Mouse (Mus musculus) MEL (cell line): ENCODE measurements around the gene Akap11.

Experiments used
- CTCF ChIP-seq, 3 experiments: IDR thresholded peaks in 2 of 3; conservative IDR thresholded peaks in 1 of 3; 2 replicates each; pipeline ENCODE4 v1.5.1; 2011 to 2012; ENCODE audit warnings: low read length in 3 of 3, low read depth in 2 of 3, mild to moderate bottlenecking in 2 of 3, improper control_type of control experiment in 1 of 3, inconsistent platforms in 1 of 3, mixed read lengths in 1 of 3, moderate library complexity in 1 of 3; ENCODE audit not compliant: control insufficient read depth in 1 of 3, insufficient read depth in 1 of 3, poor library complexity in 1 of 3, severe bottlenecking in 1 of 3
- E2F4 ChIP-seq: IDR thresholded peaks from 2 replicates; pipeline ENCODE4 v1.6.1; 2011; ENCODE audit warnings: low read depth, low read length, improper control_type of control experiment, borderline replicate concordance
- ETS1 ChIP-seq: IDR thresholded peaks from 2 replicates; pipeline ENCODE4 v1.6.1; 2012; ENCODE audit warnings: low read depth, mild to moderate bottlenecking, inconsistent platforms, low read length, improper control_type of control experiment, moderate library complexity
- HCFC1 ChIP-seq: IDR thresholded peaks from 2 replicates; pipeline ENCODE4 v1.6.1; 2012; ENCODE audit warnings: low read depth, mild to moderate bottlenecking, inconsistent platforms, low read length, improper control_type of control experiment, moderate library complexity
- MAX ChIP-seq: IDR thresholded peaks from 2 replicates; pipeline ENCODE4 v1.6.1; 2011; ENCODE audit warnings: low read length, improper control_type of control experiment
- MEF2A ChIP-seq: IDR thresholded peaks from 2 replicates; pipeline ENCODE4 v1.6.1; 2014; ENCODE audit warnings: low read depth, mild to moderate bottlenecking, inconsistent platforms, low read length, improper control_type of control experiment; ENCODE audit not compliant: poor library complexity, insufficient replicate concordance, severe bottlenecking; ENCODE audit errors: extremely low read depth
- MYB ChIP-seq: IDR thresholded peaks from 2 replicates; pipeline ENCODE4 v1.6.1; 2011; ENCODE audit warnings: mild to moderate bottlenecking, low read depth, low read length, improper control_type of control experiment
- NRF1 ChIP-seq: IDR thresholded peaks from 2 replicates; pipeline ENCODE4 v1.6.1; 2014; ENCODE audit warnings: low read depth, mild to moderate bottlenecking, inconsistent platforms, low read length, improper control_type of control experiment, moderate library complexity; ENCODE audit not compliant: poor library complexity, insufficient read depth, severe bottlenecking
- POLR2A ChIP-seq, 2 experiments: IDR thresholded peaks; 2 replicates each; pipeline ENCODE4 v1.6.1; 2011 to 2012; ENCODE audit warnings: low read length in 2 of 2, mild to moderate bottlenecking in 2 of 2, control low read depth in 1 of 2, improper control_type of control experiment in 1 of 2, low read depth in 1 of 2, moderate library complexity in 1 of 2; ENCODE audit not compliant: control insufficient read depth in 1 of 2, insufficient read depth in 1 of 2, poor library complexity in 1 of 2
- SIN3A ChIP-seq: IDR thresholded peaks from 2 replicates; pipeline ENCODE4 v1.6.1; 2012; ENCODE audit warnings: low read length, improper control_type of control experiment, inconsistent platforms
- USF1 ChIP-seq: IDR thresholded peaks from 2 replicates; pipeline ENCODE4 v1.6.1; 2014; ENCODE audit warnings: low read depth, mild to moderate bottlenecking, inconsistent platforms, low read length, improper control_type of control experiment, moderate library complexity
- ZNF384 ChIP-seq: IDR thresholded peaks from 2 replicates; pipeline ENCODE4 v1.6.1; 2012; ENCODE audit warnings: low read depth, mild to moderate bottlenecking, inconsistent platforms, low read length, improper control_type of control experiment

DNA sequence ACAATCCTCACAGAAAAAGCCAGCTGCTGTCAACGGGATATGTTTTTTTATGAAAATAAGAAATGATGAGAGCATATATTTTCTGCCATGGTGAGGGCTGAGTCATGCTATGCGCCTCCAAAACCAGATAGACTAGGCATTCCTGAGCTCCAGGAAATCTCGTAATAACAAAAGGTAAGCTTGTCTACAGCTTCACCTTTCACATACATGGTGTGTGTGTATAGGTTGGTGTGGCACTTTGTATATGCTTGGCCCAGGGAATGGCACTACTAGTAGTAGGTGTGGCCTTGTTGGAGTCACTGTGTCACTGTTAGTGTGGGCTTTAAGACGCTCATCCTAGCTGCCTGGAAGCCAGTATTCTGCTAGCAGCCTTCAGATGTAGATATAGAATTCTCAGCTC lies 68.6 kb downstream of the Akap11 start:
- no peak for TF ChIP-seq POLR2A (IDR thresholded peaks at IDR 0.05; ENCODE audit: control insufficient read depth in 1 of 2, insufficient read depth in 1 of 2, low read depth in 1 of 2, low read length in 2 of 2, poor library complexity in 1 of 2)
- TF ChIP-seq ETS1: no peak
- no peak for TF ChIP-seq NRF1
- TF ChIP-seq MEF2A: no peak
- no peak for TF ChIP-seq CTCF (IDR thresholded peaks at IDR 0.05 in 2 of 3, conservative IDR thresholded peaks at IDR 0.05 in 1 of 3; ENCODE audit: control insufficient read depth in 1 of 3, insufficient read depth in 1 of 3, low read depth in 2 of 3, low read length in 3 of 3, poor library complexity in 1 of 3, severe bottlenecking in 1 of 3)
- TF ChIP-seq E2F4: no peak
- no peak for TF ChIP-seq HCFC1
- no peak for TF ChIP-seq ZNF384
- TF ChIP-seq MAX: no peak
- TF ChIP-seq MYB: no peak
- TF ChIP-seq USF1: no peak
- TF ChIP-seq SIN3A: no peak
